Mouse (Mus musculus) kidney, postnatal 10 days (tissue): ENCODE data around the gene Olfml1.

Source experiments
- DNase-seq: peaks from one replicate; pipeline ENCODE4 v3.0.0; 2021; ENCODE audit warnings: mixed read lengths

Gene Olfml1

DNA sequence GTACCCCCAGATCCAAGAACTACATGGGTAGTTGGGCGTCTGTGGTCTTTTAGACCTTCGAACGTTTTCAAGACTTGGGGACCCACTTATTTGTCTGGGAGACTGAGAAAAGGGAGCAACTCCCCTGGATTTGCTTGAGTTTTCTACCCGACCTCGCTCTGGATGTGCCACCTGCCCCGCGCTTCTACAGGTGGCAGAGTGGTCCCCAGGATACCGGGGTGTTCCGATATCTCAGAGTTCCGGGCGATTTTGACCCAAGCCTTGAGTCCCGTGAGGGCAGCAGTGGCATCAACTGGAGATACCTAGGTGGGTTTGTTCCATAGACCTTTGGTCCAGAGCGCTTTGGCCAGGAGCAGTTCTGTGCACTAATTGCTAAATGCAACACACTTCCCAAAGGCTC is 28.2 kb downstream of the Olfml1 start:
- no peak for DNase-seq

DNA sequence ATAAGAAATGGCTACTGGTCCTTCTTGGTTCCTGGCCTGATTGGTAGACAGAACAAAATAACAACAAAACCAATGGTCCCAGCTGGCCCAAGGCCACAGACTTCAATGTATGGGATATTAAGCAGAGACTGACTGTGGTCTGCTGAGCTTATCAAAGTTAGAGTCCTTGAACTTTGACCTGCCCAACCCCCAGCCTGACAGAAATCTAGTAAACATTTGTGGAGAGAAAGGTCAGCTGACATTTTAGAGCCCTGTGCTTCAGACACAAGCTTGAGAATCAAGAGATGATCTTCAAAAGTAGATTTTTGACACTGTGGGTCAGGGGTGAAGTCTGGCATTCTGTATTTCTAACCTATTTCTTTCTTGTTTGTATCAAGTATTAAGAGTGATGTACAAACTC is 29.5 kb downstream of the Olfml1 start:
- DNase-seq: no peak

DNA sequence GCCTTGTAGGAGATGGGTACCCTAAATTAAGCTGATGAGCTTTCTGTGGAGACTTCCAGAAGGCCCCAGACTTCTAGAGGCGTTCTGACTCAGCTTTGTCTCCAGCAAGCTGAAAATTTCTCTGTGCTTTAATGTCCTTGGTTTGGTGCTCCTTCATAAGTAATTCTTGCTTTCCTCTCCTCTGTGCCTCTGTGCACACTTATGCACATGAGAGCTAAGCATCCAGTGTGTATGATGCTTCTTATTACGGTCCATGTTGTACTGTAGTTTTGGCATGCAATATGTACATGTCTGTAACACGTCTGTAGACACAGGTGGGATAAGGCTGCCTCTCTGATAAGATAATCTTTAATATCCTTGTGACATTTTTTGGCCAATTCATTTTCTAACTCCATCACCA is 30.7 kb downstream of the Olfml1 start:
- no peak for DNase-seq

DNA sequence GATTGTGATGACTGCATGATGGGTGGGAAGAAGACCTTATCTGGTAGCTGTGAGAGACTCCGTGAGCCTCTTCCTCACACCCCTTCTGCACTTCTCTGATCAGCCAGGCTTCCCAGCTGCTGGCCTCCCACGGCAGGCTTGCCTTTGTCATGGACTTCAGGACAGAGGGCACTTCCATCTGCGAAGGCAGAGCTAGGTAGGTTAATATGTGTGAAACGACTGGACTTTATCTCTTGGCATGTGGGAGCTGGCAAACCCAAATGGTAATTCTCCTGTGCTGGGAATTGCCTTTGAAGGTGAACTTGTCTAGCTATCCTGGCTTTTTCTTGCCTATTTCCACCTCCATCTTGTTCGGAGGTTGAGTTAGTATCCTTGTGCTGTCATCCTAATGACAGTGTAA is 33.4 kb downstream of the Olfml1 start:
- peak; percentile 30 for DNase-seq

DNA sequence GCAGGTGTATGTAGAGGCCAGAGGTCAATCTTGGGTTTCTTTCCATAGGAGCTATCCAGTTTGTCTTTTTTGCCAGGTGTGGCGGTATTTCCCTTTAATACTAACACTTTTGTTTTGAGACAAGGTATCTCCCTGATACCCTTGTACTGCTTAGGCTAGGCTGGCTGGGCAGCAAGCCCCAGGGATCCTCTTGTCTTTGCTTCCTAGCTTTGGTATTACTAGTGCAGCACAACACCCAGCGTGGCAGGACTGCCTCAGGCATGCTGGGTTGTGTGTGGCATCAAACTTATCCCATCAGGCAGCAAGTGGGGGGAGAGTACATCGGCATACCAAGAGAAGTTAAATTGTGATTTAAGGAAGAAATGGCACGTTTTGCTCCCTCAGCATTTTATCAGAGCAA is 35.3 kb downstream of the Olfml1 start:
- DNase-seq: no peak

DNA sequence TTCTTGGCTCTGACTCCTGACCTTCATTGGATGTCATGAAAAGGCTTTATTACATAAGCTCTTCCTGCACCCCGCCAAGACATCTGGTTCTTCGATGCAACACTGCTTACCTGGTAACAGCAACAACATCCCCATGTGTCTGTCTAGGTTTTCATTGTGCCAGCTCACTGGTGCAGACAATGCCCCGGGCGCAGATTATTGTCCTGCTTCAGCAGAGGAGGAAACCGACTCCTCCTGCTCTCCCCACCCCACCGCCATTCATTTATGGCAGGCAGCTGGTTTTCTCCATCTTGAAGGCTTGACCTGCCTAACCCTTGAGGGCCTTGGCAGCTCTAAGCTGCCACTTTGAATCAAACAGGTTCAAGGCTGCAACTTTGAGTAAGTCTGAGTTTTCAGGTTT is 35.7 kb downstream of the Olfml1 start:
- DNase-seq: no peak

DNA sequence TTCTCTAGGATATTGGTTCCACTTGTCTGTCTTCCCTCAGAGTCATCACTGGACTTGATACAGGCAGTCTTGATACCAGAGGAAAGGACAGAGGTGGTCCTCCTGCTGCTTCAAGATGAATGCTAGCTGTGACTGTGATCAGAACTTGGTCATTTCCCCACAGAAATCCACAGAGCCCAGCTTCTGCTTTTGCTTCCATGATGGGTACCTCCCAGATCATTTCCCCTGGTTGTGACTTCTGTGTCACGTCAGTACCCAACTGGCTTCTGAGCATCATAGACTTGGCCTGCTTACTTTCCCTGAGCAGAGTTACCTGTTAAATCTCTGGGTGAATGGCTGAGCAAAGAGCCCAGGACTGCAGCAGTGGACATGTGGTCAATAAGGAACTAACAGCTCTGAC is 40.5 kb downstream of the Olfml1 start:
- no peak for DNase-seq

DNA sequence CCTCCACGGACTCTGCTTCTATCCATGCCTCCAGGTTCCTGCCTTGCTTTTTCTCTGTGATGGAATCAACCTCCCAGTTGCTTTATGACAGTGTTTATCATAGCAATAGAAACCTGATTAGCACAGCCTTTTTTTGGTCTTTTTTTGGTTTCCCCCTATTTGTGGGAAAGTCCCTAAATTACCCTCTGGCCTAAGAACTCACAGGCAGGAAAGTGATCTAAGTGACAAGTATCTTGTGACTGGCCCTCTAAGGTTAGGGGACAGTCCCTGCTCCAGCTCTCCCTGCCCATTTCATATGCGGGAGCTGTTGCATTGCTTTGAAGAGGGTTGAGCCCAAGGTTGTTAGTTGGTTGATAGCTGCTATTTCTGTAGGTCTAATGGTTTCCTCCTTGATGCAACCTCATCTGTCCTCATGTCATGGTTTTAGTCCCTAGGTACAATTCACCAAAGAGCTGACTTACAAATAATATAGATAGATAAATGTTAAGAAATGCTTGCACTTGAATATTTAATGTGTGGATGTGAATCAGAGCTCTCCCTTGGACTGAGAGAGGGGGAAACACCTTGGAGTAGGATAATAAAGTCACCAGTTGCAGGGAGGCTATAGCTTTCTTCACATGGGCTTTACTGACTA is 42.5 kb downstream of the Olfml1 start:
- DNase-seq: no peak

DNA sequence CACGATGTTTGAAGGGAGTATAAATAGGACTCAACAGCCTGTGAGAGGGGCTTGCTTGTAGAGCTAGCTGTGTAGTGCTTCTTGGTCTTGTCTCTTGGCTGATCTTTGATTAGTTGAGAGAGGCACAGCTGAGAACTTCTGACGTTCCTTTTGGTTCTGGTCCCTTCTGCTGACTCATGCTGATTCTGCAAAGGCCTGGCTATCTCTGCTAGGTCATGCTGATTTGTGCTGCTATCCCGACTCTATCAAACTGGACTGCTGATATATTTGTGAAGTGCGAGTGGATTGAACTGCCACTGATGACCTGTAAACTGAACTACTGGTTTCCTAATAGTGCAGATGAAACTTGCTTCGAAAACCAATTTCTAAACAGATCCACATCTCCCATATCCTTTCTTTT is 43.6 kb downstream of the Olfml1 start:
- no peak for DNase-seq

DNA sequence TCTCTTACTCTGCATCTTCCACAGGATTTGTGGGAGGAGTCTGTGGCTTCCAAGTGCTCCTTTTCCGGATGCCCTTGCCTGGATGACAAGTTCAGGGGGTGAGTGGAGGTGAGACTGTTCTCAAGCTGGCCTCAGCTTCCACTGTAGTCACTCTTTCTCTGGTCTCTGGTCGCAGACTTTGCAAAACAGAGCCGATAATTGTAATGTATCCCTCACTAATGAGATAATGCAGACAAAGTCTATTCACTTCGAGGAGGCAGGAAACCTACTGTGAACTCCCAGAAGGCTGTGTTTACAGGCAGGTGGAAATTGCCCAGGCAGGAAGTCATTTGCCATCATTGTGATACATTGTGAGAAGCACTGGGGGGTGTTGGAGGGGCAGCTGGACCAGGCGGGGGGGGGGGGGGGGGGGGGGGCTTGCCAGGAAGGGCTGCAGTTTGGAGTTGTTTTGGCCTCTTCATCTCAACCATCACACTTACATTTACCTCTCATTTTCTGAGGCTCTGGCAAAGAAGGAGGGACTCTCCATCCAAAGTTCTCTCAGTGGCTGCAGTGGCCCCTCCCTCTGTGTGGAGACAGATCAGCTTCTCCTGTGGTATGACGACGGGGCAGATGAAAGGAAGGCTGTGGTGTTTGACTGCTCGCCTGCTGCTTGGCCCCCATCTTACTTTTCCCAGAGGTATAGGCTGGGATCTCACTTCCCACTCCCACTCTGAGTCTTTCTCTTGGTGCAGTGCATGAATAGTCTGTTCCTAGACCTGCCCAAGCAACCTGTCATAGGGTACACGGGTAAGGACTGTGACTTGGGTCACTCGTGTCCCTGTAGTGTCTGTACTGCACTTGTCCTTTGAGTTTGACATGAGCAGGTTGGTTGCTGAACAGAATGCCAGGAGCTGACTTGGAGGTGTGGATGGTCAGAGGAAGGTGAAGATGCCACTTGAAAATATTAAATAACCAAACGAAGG is 51.1 kb downstream of the Olfml1 start:
- no peak for DNase-seq

DNA sequence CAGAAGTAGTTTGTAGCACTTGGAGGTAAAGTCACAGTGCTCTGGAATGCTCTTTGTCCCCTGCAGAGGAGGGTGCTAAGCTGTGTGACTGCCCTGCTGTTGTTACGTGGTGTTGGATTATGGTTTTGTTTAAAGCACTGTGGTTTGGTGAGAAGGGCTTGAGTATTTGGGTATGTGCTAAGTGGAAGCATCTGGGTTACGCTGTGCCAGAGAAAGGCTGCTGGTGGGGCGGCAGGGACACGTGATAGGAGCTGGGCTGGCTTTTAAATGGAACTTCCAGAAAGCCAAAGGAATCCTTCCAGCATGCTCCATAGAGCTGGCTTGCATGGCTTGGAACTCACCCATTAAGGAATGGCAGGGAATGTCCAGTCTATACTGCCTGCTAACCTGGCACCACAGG is 52.0 kb downstream of the Olfml1 start:
- no peak for DNase-seq

DNA sequence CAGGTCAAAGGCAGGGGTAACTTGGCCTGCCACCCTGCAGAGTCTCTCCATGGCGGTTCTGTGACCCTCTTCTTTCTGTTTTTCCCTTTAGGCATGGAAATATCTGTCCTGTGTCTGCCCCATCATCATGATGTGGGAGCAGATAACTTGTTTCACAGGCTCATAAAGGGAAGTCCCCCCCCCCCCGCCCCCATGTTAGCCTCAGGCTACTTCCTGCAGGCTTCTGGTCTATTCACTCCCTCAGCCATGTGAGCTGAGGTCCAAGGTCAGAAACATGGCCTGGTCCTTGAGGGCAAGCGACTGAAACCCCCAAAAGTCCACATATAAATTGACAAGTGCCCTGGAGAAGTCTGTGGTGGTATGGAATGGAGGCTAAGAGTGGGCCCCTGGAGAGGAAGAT is 52.9 kb downstream of the Olfml1 start:
- DNase-seq: no peak

DNA sequence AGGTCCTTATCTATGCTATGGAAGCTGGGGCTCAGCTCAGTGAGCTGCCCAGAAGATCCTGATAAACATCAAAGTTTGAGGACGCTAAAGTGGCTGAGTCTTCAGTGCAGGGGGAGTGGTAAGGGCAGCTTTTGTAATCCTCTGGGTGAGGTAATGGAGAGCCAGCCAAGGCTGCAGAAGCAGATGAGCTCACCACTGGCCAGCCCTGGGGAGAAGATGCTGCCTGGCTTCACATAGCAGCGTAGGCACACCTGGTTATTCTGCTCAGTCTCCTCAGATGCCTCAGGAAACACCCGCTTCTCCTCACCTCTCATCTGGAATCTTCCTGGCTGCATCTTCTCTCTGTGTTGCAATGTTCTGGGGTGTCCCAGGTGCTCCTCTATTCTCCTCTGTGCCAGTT is 57.2 kb downstream of the Olfml1 start:
- DNase-seq: no peak

DNA sequence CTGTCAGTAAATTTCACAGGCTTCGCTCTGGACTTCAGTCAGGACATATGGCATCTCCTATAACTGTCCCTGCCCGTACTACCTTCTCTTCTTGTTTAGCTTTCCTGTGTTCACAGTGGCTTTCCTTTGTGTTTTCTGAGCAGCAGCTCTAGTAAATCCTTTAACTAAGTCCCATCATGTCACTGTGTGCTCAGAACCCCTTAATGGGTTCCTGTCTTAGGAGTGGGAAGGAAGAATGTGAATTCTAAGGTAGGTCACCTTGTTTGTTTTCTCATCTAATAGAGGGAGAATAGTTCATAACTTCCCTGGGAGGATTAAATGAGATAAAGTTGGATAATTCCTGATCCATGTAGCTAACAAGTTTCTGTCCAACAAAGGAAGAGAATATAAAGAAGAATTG is 57.8 kb downstream of the Olfml1 start, which contains the start of gene 5330417H12Rik:
Gene 5330417H12Rik, minus strand, starts transcription at position 101 of the 400 bp plus-strand sequence.
- DNase-seq: no peak

DNA sequence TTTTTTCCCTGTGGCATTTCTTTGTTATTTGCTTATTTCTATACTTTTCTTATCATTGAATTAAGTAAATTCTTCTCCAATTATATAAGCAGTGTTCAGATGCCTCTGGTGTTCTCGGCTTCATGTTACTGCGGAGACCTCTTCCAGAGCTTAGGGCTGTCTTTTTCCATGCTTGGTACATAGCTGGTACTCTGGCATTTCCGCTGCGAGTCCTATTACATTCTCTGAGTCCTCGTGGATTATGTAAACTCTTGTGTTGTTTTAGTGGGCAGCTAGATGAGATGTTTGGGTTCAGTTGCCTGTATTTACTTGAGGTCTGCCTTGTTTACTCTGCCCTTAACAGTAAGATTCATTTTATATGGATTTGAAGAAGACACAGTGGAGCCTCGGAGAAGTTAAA is 58.5 kb downstream of the Olfml1 start:
- no peak for DNase-seq

DNA sequence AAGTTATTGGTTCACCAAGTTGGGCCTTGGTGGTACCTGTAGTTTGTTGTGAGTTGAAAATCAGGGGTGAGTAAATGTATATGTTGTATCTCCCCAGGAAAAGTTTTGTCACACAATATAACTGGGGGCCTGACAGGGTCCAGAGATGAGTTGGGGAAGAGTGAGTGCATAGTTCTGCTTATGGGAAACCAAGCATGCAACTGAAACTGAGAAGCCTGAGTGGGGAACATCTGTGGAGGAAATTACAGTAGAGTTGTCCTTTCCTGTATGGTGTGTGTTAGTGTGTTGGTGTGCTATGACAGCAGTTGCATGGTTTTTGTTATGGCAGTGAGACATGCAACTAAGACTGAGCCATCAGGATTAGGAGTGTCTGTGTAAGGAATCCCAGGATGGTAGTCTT is 61.1 kb downstream of the Olfml1 start:
- DNase-seq: no peak

DNA sequence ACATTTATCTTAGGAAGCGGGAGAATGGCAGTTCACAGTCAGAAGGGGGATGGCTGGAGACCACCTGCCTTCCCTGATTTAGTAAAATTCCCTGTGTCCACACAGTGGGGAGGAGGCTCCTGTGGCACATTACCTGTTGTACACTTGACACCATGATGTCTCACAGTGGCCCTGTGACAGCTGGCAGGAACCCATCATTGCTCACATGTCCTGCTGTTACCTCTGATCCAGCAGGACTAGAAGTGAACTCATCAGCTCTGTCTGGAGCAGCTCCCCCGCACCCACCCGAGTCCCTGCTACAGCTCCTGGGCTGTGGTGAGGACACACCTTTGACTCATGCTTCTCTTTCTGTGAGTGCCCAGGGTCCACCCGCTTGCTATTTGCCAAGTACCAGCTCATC is 66.0 kb downstream of the Olfml1 start:
- no peak for DNase-seq

DNA sequence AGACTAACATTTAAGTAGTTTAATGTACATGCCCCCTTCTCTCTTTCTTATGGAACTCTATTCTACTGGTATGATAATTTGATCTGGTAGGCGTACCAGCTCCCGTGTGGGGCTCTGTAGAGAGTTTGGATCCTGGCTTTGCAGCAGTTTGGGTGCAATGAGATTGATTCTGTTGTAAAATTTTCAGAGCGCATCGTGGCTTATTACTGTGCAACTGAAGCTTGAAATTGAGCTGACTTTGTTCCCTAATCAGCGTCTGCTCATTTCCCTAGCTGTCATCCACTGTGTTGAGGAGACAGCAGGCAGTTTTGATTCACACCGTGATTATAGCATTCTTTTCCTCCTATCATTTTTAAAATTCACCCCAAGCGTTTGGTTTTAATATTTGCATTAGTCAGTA is 70.2 kb downstream of the Olfml1 start:
- no peak for DNase-seq

DNA sequence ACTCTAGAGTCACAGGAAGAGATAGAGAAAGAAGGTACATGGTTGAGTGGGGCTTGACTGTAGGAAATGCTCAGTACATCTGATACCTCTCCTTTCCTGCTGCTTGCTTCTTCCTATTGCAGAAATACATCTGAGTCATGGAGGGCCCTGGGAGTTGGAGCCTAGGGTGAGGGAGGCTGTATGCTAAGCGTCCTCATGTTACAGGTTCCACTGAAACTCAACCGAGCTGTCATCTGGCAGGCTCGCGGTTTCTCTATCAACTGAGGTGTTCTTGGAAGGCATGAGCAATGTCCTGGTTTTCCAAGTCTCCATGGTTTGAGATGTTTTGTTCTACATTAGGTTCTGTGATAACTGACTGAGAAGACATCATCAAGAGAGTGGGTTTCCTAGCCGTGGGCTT is 70.8 kb downstream of the Olfml1 start:
- DNase-seq: no peak
